Comparison of ENCODE assay signal across 8 mouse cellular contexts in the genomic region with DNA sequence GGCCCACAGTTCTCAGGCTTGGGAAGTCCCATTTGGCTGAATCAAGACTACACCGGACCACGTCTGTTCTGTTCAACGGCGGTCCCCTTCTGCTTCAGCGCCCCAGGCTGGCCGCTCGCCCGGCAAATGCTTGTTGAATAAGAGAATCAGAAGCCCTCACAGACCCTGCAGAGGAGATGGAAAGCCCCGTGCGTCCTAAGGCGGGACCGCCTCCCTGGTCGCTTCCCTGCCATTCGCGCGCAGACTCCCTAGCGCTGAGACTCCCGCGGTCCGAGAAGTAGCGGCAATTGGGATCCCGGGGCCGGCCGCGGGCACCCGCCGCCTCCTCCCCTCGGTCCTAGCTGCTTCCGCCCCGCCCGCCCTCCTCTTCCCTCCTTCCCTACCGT. TPM values are rescaled to one million over a fixed set of nuclear protein-coding genes. Genes with fewer than 3 reads are reported as not detected.
A peak's percentile ranks its signal among the peaks of the same experiment; 100 is the strongest.
DNase-seq lines count a peak whose midpoint lies in the region; ATAC-seq and TF ChIP-seq lines count a peak whose summit lies in the region.

Gene Samd14, plus strand, starts transcription at position 251 of the 386 bp plus-strand sequence.

- TF ChIP-seq CTCF in hindbrain, postnatal 0 days (IDR thresholded peaks at IDR 0.05; ENCODE audit: low read depth) = no peak

- no peaks in the 10 kb centered on the region for H3K27me3 ChIP-seq in hindbrain, postnatal 0 days (ENCODE audit: insufficient read depth, low read length)
- H3K27me3 ChIP-seq in stomach, embryonic 16.5 days (ENCODE audit: control insufficient read depth, insufficient read depth, low read length) = no peaks in the 10 kb centered on the region

- no peaks in the 10 kb centered on the region for H3K9me3 ChIP-seq in hindbrain, postnatal 0 days (ENCODE audit: low read length)
- H3K9me3 ChIP-seq in stomach, embryonic 16.5 days (replicated peaks; ENCODE audit: control insufficient read depth, low read length) = no peaks in the 10 kb centered on the region

- peak; percentile 68 for DNase-seq in urinary bladder, postnatal 14 days (ENCODE audit: low spot score)
- DNase-seq in urinary bladder, adult 2 months (ENCODE audit: low spot score) = no peak
- peak; percentile 96 to 97 for DNase-seq in cerebellum, postnatal 10 days
- peak; percentile 92 for DNase-seq in hindbrain, postnatal 0 days (ENCODE audit: low spot score)
- DNase-seq in left cerebral cortex, postnatal 36 days (ENCODE audit: low spot score in 2 of 2) = peak; percentile 54 to 63

- H3K36me3 ChIP-seq in hindbrain, postnatal 0 days (ENCODE audit: insufficient read depth, low read length) = peaks cover 18% of the 10 kb centered on the region
- peaks cover 10% of the 10 kb centered on the region; the same call in 1 of the 2 replicates for H3K36me3 ChIP-seq in stomach, embryonic 16.5 days (ENCODE audit: control insufficient read depth, insufficient read depth, low read length)

- H3K4me1 ChIP-seq in hindbrain, postnatal 0 days (ENCODE audit: insufficient read depth, low read length) = peaks cover 39% of the 10 kb centered on the region
- H3K4me1 ChIP-seq in stomach, embryonic 16.5 days (ENCODE audit: control insufficient read depth, insufficient read depth, low read length) = peaks cover 49% of the 10 kb centered on the region

- H3K4me2 ChIP-seq in hindbrain, postnatal 0 days (ENCODE audit: low read depth, low read length) = peak within 1 kb of the TSS; percentile 79
- H3K4me2 ChIP-seq in stomach, embryonic 16.5 days (ENCODE audit: low read depth, low read length) = peak within 1 kb of the TSS; percentile 79

- under 1% methylated on average over 31 of the region's 32 CpGs for WGBS in hindbrain, postnatal 0 days
- WGBS in stomach, embryonic 16.5 days = under 1% methylated on average over 32 of the region's 32 CpGs

- H3K9ac ChIP-seq in hindbrain, postnatal 0 days (replicated peaks; ENCODE audit: low read length) = peak within 1 kb of the TSS; percentile 97
- H3K9ac ChIP-seq in stomach, embryonic 16.5 days (ENCODE audit: low read length) = peak within 1 kb of the TSS; percentile 90

- intact Hi-C loops in left cerebral cortex, postnatal 36 days (cut with DNase I) = no loop called here

- peak within 1 kb of the TSS; percentile 96 for H3K27ac ChIP-seq in hindbrain, postnatal 0 days
- peak within 1 kb of the TSS; percentile 92 for H3K27ac ChIP-seq in stomach, embryonic 16.5 days (ENCODE audit: low read length)

- ATAC-seq in frontal cortex, adult (ENCODE audit: low TSS enrichment) = 0 out of 2 replicates have a peak, but pooled peaks have one; percentile 22
- peak; percentile 84 for ATAC-seq in hindbrain, postnatal 0 days
- ATAC-seq in megakaryocyte progenitor cell, adult 5-6 weeks (replicated peaks; ENCODE audit: poor library complexity) = peak; percentile 27
- peak; percentile 72 for ATAC-seq in stomach, embryonic 16.5 days (ENCODE audit: insufficient read depth, low FRiP score)

- H3K4me3 ChIP-seq in hindbrain, postnatal 0 days (ENCODE audit: low read length) = peak within 1 kb of the TSS; percentile 93
- peak within 1 kb of the TSS; percentile 81 for H3K4me3 ChIP-seq in stomach, embryonic 16.5 days (replicated peaks; ENCODE audit: low read length)

RNA-seq across cellular contexts. Expression of gene Samd14, which starts in this region (rescaled TPM):
- polyA plus RNA-seq in urinary bladder, adult 2 months (2012; rRNA removed) = 5.8 and 9.6 TPM in 2 replicates
- total RNA-seq in hindbrain, postnatal 0 days (2014; rRNA removed) = 216 and 223 TPM in 2 replicates
- polyA plus RNA-seq in hindbrain, postnatal 0 days (2015; fragmentation: Nextera tagmentation; extraction: Ambion mirVana) = 128 and 137 TPM in 2 replicates
- 10 to 100 TPM; 24.3 to 30.2 TPM for total RNA-seq in left cerebral cortex, postnatal 36 days (2021)
- total RNA-seq in megakaryocyte progenitor cell, adult 5-6 weeks (2015) = 2.3 and 6.1 TPM in 2 replicates
- 0.92 and 2.6 TPM in 2 replicates for total RNA-seq in megakaryocyte progenitor cell, adult 5-6 weeks (2017)
- polyA plus RNA-seq in stomach, embryonic 16.5 days (2015; fragmentation: Nextera tagmentation; extraction: Ambion mirVana) = 14.7 and 15.9 TPM in 2 replicates

Comparison
In these comparisons a context has a peak if more than half of its experiments do, and no peak if none do; other contexts are left out.
1. ATAC-seq: peak in every context shown above with its lines; median percentile 84 in hindbrain, postnatal 0 days; 72 in stomach, embryonic 16.5 days; 27 in megakaryocyte progenitor cell, adult 5-6 weeks; 22 in frontal cortex, adult.